Mouse (Mus musculus): Measurements from ENCODE around the gene Papss1.

GRCm38 (mm10) chr3:131628265-131628664, 63.7 kb downstream of the Papss1 start:
- TF ChIP-seq CTCF (IDR thresholded peaks at IDR 0.05; ENCODE audit: borderline replicate concordance, insufficient read depth, low read depth, low read length) (no peak), POLR2A (IDR thresholded peaks at IDR 0.05; ENCODE audit: borderline replicate concordance, insufficient read depth, low read length) (no peak)

Data from cerebellum, adult 2 months (tissue).